Mouse (Mus musculus) embryonic facial prominence, embryonic 14.5 days (tissue): ENCODE measurements at regions not wholly inside any gene's neighbourhood (a gene's known extent, or its start where the extent isn't known, plus 50 kb on each side); places are given as distances from the start of the nearest gene placed in this dataset.

Experiments used
- ATAC-seq: fragments of 200-750 bp; cut with Nextera tagmentation; 2 replicates; pipeline ENCODE4 v1.8.0; 2017; ENCODE audit warnings: low read depth, moderate number of reproducible peaks, moderate TSS enrichment
- DNase-seq: peaks from one replicate; pipeline ENCODE4 v3.0.0-alpha.2; 2015; ENCODE audit warnings: low spot score
- H3K27ac ChIP-seq: fragments of 300-500 bp; sonication (generic); replicated peaks from 2 replicates; pipeline ENCODE4 v1.5.1; 2014; ENCODE audit warnings: low read depth, mild to moderate bottlenecking, low read length, moderate library complexity
- H3K27me3 ChIP-seq: fragments of 300-500 bp; sonication (generic); replicated peaks from 2 replicates; pipeline ENCODE4 v1.6.1; 2014; ENCODE audit warnings: low read length; ENCODE audit not compliant: control insufficient read depth, insufficient read depth
- H3K36me3 ChIP-seq: fragments of 300-500 bp; sonication (generic); 2 replicates; pipeline ENCODE4 v1.6.1; 2014; ENCODE audit warnings: low read length, mixed read lengths; ENCODE audit not compliant: control insufficient read depth, insufficient read depth
- H3K4me1 ChIP-seq: fragments of 300-500 bp; sonication (generic); 2 replicates; pipeline ENCODE4 v1.6.1; 2014; ENCODE audit warnings: antibody characterized with exemption, low read length; ENCODE audit not compliant: control insufficient read depth, insufficient read depth
- H3K4me2 ChIP-seq: fragments of 300-500 bp; sonication (generic); 2 replicates; pipeline ENCODE4 v1.6.1; 2014; ENCODE audit warnings: low read depth, mild to moderate bottlenecking, low read length, moderate library complexity, mixed read lengths
- H3K4me3 ChIP-seq: fragments of 300-500 bp; sonication (generic); 2 replicates; pipeline ENCODE4 v1.5.1; 2014; ENCODE audit warnings: low read depth, mild to moderate bottlenecking, low read length
- H3K9ac ChIP-seq: fragments of 300-500 bp; sonication (generic); 2 replicates; pipeline ENCODE4 v1.6.1; 2014; ENCODE audit warnings: low read depth, mild to moderate bottlenecking, low read length, moderate library complexity, mixed read lengths
- H3K9me3 ChIP-seq: fragments of 300-500 bp; sonication (generic); 2 replicates; pipeline ENCODE4 v1.6.1; 2016; ENCODE audit warnings: low read length; ENCODE audit not compliant: control insufficient read depth
- WGBS: fragments of 180-500 bp; shearing (Covaris S2); extraction: QIAGEN DNeasy Blood & Tissue Kit; methylation state at CpG from one replicate; pipeline ENCODE4 v1.1.7; 2014; 5-methylcytosine and 5-hydroxymethylcytosine counted together

GRCm38 (mm10) chr9:116263833-116264232 is 88.7 kb upstream of the Tgfbr2 start:
- H3K9me3 ChIP-seq = no peaks in the 10 kb centered on the region
- ATAC-seq = no peak
- H3K9ac ChIP-seq = no peak overlapping the region
- no peaks in the 10 kb centered on the region for H3K4me1 ChIP-seq
- no peaks in the 10 kb centered on the region for H3K27me3 ChIP-seq
- no peak overlapping the region for H3K4me2 ChIP-seq
- H3K27ac ChIP-seq = no peak overlapping the region
- no peaks in the 10 kb centered on the region for H3K36me3 ChIP-seq
- WGBS = 70% methylated on average over 7 of the region's 7 CpGs
- no peak overlapping the region for H3K4me3 ChIP-seq
- no peak for DNase-seq

- Histone ChIP-seq H3K36me3 (no peaks in the 10 kb centered on the region), H3K9me3 (peaks cover 6% of the 10 kb centered on the region; the same call in 1 of the 2 replicates), H3K4me1 (no peaks in the 10 kb centered on the region), H3K4me2 (no peak overlapping the region), H3K27ac (no peak overlapping the region), H3K9ac (no peak overlapping the region), H3K27me3 (no peaks in the 10 kb centered on the region), H3K4me3 (no peak overlapping the region)
- DNase-seq = no peak
- WGBS = 75% methylated on average over 10 of the region's 10 CpGs
- ATAC-seq = no peak
These were observed 84.4 kb upstream of the Tgfbr2 start for GRCm38 (mm10) chr9:116259569-116259968.

- Histone ChIP-seq H3K27ac (peak overlapping the region; percentile 74; the same call in 1 of the 2 replicates), H3K4me1 (peaks cover 3% of the 10 kb centered on the region; the same call in 1 of the 2 replicates), H3K4me3 (no peak overlapping the region), H3K4me2 (no peak overlapping the region), H3K27me3 (no peaks in the 10 kb centered on the region), H3K36me3 (no peaks in the 10 kb centered on the region), H3K9me3 (peaks cover 6% of the 10 kb centered on the region; the same call in 1 of the 2 replicates), H3K9ac (no peak overlapping the region)
- WGBS = 42% methylated on average over 15 of the region's 15 CpGs
- peak; percentile 57 for DNase-seq
- peak; percentile 37; the same call in 1 of the 2 replicates for ATAC-seq
These were observed 78.4 kb upstream of the Tgfbr2 start for GRCm38 (mm10) chr9:116253546-116253945.

DNA sequence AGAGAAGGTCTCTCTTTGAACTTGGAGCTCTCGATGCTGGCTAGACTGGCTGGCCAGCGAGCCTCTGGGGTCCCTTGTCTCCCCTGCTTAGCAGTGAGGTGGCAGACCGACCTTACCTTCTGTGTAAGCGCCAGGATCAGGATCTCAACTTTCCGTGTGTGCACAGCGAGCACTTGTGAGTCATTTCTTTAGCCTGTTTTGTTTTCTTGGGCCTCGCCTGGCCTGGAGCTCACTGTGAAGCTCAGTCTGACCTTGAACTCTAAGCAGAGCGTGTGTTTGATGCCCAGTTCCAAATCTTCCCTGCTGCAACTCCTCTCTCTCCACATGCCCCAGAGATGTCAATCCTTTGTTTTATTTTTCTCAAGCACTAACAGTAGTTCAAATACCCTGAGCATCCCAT is 77.6 kb upstream of the Tgfbr2 start:
- H3K4me3 ChIP-seq = no peak overlapping the region
- no peaks in the 10 kb centered on the region for H3K27me3 ChIP-seq
- peaks cover 6% of the 10 kb centered on the region; the same call in 1 of the 2 replicates for H3K9me3 ChIP-seq
- WGBS = 70% methylated on average over 8 of the region's 8 CpGs
- H3K4me1 ChIP-seq = peaks cover 3% of the 10 kb centered on the region; the same call in 1 of the 2 replicates
- no peaks in the 10 kb centered on the region for H3K36me3 ChIP-seq
- peak overlapping the region; percentile 74; the same call in 1 of the 2 replicates for H3K27ac ChIP-seq
- no peak overlapping the region for H3K9ac ChIP-seq
- no peak for DNase-seq
- no peak for ATAC-seq
- H3K4me2 ChIP-seq = no peak overlapping the region

DNA sequence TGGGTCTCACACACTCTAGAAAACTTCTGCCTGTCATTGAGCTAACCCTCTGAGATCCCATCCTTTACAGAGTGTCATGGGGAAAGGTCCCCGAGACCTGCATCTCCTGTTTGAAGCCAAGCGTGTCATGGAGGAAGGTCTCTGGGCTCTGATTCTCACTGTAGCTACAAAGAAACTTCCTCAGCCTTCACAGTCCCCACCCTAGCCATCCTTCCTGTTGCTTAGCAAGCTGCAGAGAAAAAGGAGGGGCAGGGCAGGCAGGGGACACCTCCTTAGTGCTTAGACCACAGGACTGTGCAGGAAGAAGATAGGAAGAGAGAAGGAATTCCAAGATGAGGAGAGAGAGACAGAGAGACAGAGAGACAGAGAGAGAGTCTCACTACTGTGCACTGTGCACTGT is 74.6 kb upstream of the Tgfbr2 start:
- H3K4me1 ChIP-seq = peaks cover 3% of the 10 kb centered on the region; the same call in 1 of the 2 replicates
- H3K27ac ChIP-seq = no peak overlapping the region
- no peak for ATAC-seq
- no peaks in the 10 kb centered on the region for H3K36me3 ChIP-seq
- no peak overlapping the region for H3K9ac ChIP-seq
- H3K27me3 ChIP-seq = no peaks in the 10 kb centered on the region
- WGBS = 80% methylated on average over 2 of the region's 2 CpGs
- H3K4me2 ChIP-seq = no peak overlapping the region
- DNase-seq = no peak
- no peak overlapping the region for H3K4me3 ChIP-seq
- no peaks in the 10 kb centered on the region for H3K9me3 ChIP-seq

DNA sequence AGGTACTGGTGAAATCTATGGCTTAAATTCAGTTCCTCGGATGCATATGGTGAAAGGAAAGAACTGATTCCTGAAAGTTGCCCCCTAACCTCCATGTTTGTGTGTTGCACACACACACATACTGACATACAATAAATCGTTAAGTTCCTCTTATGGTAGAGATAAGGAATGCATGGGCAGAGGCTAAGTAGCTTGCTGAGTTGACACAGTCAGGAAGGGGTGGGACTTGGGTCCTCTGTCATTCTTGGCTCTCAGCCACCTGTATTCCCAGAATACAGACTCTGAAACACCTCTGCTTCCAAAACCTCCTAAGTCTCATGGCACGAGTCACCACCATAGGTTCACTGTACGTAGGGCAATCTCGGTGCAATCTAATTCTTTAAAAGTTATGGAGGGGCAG is 70.0 kb upstream of the Tgfbr2 start:
- no peaks in the 10 kb centered on the region for H3K36me3 ChIP-seq
- H3K9me3 ChIP-seq = no peaks in the 10 kb centered on the region
- H3K4me2 ChIP-seq = no peak overlapping the region
- no peak for ATAC-seq
- H3K4me1 ChIP-seq = no peaks in the 10 kb centered on the region
- no peak for DNase-seq
- H3K27me3 ChIP-seq = no peaks in the 10 kb centered on the region
- no peak overlapping the region for H3K4me3 ChIP-seq
- 86% methylated on average over 5 of the region's 5 CpGs for WGBS
- H3K9ac ChIP-seq = no peak overlapping the region
- no peak overlapping the region for H3K27ac ChIP-seq

- Histone ChIP-seq H3K4me3 (no peak overlapping the region), H3K27ac (no peak overlapping the region), H3K9ac (no peak overlapping the region), H3K4me2 (no peak overlapping the region), H3K4me1 (no peaks in the 10 kb centered on the region), H3K27me3 (no peaks in the 10 kb centered on the region), H3K9me3 (no peaks in the 10 kb centered on the region), H3K36me3 (no peaks in the 10 kb centered on the region)
- DNase-seq = no peak
- WGBS = 96% methylated on average over 1 of the region's 1 CpGs
- no peak for ATAC-seq
These were observed 69.4 kb upstream of the Tgfbr2 start for GRCm38 (mm10) chr9:116244619-116244899.

GRCm38 (mm10) chr9:116243775-116244618 is 68.8 kb upstream of the Tgfbr2 start:
- H3K4me2 ChIP-seq = no peak overlapping the region
- no peak overlapping the region for H3K4me3 ChIP-seq
- no peak overlapping the region for H3K9ac ChIP-seq
- no peak overlapping the region for H3K27ac ChIP-seq
- ATAC-seq (no peak), DNase-seq (no peak)
- H3K27me3 ChIP-seq = no peaks in the 10 kb centered on the region
- no peaks in the 10 kb centered on the region for H3K4me1 ChIP-seq
- H3K9me3 ChIP-seq = no peaks in the 10 kb centered on the region
- H3K36me3 ChIP-seq = no peaks in the 10 kb centered on the region
- WGBS = 78% methylated on average over 8 of the region's 8 CpGs

- no peak overlapping the region for H3K4me2 ChIP-seq
- no peaks in the 10 kb centered on the region for H3K36me3 ChIP-seq
- no peaks in the 10 kb centered on the region for H3K4me1 ChIP-seq
- H3K9ac ChIP-seq = no peak overlapping the region
- no peak for DNase-seq
- no peak overlapping the region for H3K27ac ChIP-seq
- H3K4me3 ChIP-seq = no peak overlapping the region
- H3K27me3 ChIP-seq = no peaks in the 10 kb centered on the region
- H3K9me3 ChIP-seq = no peaks in the 10 kb centered on the region
- WGBS = 83% methylated on average over 5 of the region's 5 CpGs
- ATAC-seq = no peak
These were observed 66.9 kb upstream of the Tgfbr2 start for GRCm38 (mm10) chr9:116241933-116242526.
